ENCODE assay signal across 8 mouse cellular contexts in the genomic region with DNA sequence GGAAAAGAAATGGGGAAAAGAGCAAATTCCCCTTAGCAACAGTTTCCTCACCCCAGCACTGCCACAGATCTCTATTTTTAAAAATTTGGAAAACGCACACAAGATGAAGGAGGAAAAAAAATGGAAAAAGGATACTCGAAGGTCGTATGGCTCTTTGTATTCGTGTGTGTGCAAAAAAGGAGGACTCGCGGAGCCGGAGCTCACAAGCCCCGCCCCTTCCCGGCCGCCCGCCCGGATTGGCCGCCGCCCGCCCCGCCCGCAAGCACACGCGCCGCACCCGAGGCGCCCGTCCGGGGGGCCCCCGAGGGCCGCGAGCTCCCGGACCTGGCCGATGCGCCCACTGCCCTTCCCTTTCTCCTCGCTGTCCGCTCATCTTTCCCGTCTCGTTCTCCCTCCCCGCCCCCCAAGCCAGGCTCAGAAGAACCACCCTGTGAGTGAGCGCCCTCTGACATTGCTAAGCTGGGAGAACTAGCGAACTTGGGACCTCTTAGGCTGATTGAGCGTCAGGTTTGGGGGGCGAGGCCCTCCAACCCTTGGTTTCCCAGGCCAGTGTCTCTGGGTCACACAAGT. TPM values are rescaled to one million over a fixed set of nuclear protein-coding genes. Genes with fewer than 3 reads are reported as not detected.
DNase-seq lines count a peak whose midpoint lies in the region; ATAC-seq lines count a peak whose summit lies in the region.

A gene (minus strand): TSS at position 242 of the 570 bp plus-strand sequence.

- WGBS in hindbrain, embryonic 13.5 days = under 1% methylated on average over 36 of the region's 39 CpGs
- 1% methylated on average over 31 of the region's 39 CpGs for WGBS in macrophage (ENCODE audit: missing documents)

- no peaks in the 10 kb centered on the region for H3K9me3 ChIP-seq in hindbrain, embryonic 13.5 days

- H3K79me2 ChIP-seq in macrophage (ENCODE audit: inconsistent target) = no peaks in the 10 kb centered on the region

- peaks cover 5% of the 10 kb centered on the region; the same call in 1 of the 2 replicates for H3K36me3 ChIP-seq in hindbrain, embryonic 13.5 days
- H3K36me3 ChIP-seq in macrophage (ENCODE audit: inconsistent target) = no peaks in the 10 kb centered on the region

- peak; percentile 76 for DNase-seq in Muller cell, postnatal 12 days (ENCODE audit: inconsistent ontology term)
- peak; percentile 93 for DNase-seq in cerebellum, postnatal 10 days
- peak; percentile 42 to 51 for DNase-seq in frontal cortex, postnatal 14 days (ENCODE audit: low spot score in 2 of 2)
- DNase-seq in layer of hippocampus, postnatal 36 days = peak; percentile 64 to 66
- peak; percentile 56 to 72 for DNase-seq in right cerebral cortex, adult 2 months (ENCODE audit: low spot score in 2 of 2)
- peak; percentile 86 for DNase-seq in urinary bladder, postnatal 14 days (ENCODE audit: low spot score)

- H3K27ac ChIP-seq in hindbrain, embryonic 13.5 days = peak within 1 kb of the TSS; percentile 78
- H3K27ac ChIP-seq in macrophage = peak within 1 kb of the TSS; percentile 31; the same call in 1 of the 2 replicates

- peak within 1 kb of the TSS; percentile 58 for H3K4me2 ChIP-seq in hindbrain, embryonic 13.5 days

- peak within 1 kb of the TSS; percentile 63 for H3K9ac ChIP-seq in hindbrain, embryonic 13.5 days

- H3K27me3 ChIP-seq in hindbrain, embryonic 13.5 days = no peaks in the 10 kb centered on the region

- peak within 1 kb of the TSS; percentile 48 for H3K4me3 ChIP-seq in hindbrain, embryonic 13.5 days
- peak within 1 kb of the TSS; percentile 42 for H3K4me3 ChIP-seq in macrophage (ENCODE audit: inconsistent target)

- peaks cover 28% of the 10 kb centered on the region for H3K4me1 ChIP-seq in hindbrain, embryonic 13.5 days (replicated peaks)

- no peak; the same call in 1 of the 2 replicates for ATAC-seq in hindbrain, embryonic 13.5 days (ENCODE audit: low FRiP score)

RNA-seq across cellular contexts. Expression of the gene that starts here (rescaled TPM):
- polyA plus RNA-seq in hindbrain, embryonic 13.5 days (2015; fragmentation: Nextera tagmentation; extraction: Ambion mirVana) = 6.8 and 7.6 TPM in 2 replicates
- total RNA-seq in layer of hippocampus, postnatal 36 days (2021) = 1 to 10 TPM; 4.7 to 5.5 TPM
- 1 to 10 TPM in 22 of 26 experiments, under 1 TPM in 3, not detected in 1; 0.29 to 7.5 (median 3.6) TPM for total RNA-seq in macrophage (2018; cell fraction: chromatin; rRNA removed)
- 1 to 10 TPM in 24 of 26 experiments, under 1 TPM in 2; 0.72 to 5.2 (median 3.5) TPM for total RNA-seq in macrophage (2018; cell fraction: cytosol; rRNA removed)
- 1 to 10 TPM in 25 of 26 experiments, under 1 TPM in 1; 0.63 to 8.5 (median 4.4) TPM for total RNA-seq in macrophage (2018; cell fraction: nucleus; rRNA removed)
- polyA plus RNA-seq in macrophage (2018) = 3.5 to 3.9 TPM (median 3.7 TPM) in 3 replicates
